Mouse (Mus musculus) 416B (cell line): ENCODE measurements around the gene Fbxw11.
"Not testable (repeated sequence)": the region's sequence is repeated elsewhere in the genome, so short reads cannot be mapped to it uniquely, and the experiment has no call there.

ENCODE experiments used
- DNase-seq: peaks from one replicate; pipeline ENCODE4 v3.0.0; 2011; ENCODE audit warnings: low read depth

Gene Fbxw11

DNA sequence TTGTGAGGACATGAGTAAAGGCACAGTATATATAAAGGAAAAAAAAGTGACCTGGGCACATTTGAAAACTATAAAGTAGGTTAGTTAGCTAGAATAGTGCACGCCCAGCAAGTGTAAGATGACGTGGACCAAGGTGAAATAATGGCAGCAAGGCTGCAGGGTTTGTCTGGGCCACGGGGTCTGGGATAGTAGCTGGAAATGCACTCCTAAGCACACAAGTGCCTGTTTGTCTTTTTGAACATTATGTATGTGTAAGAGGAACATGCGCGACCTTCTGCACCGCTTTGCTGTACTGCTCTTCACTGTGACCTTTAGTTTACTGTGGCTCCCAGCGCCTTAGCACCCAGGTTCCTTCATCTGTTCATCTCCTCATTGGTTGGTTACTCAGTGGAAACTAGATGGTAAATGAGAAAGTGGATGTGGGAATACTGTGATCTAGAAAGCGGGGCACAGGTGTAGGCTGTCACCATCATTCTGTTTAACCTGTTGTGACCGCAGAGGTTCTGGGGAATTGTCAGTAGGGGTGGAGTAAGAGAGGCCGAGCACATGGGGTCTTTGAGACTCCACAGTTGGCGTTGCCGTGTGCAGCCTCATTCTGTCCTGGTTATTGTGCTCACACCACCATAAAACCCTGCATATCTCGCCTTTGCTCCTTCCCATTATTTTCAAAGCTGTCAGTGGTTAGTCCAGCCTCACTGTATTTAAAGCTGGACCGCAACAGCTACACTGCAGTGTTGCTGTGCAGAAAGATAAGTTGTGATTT, 66.4 kb downstream of the Fbxw11 start:
- no peak for DNase-seq

DNA sequence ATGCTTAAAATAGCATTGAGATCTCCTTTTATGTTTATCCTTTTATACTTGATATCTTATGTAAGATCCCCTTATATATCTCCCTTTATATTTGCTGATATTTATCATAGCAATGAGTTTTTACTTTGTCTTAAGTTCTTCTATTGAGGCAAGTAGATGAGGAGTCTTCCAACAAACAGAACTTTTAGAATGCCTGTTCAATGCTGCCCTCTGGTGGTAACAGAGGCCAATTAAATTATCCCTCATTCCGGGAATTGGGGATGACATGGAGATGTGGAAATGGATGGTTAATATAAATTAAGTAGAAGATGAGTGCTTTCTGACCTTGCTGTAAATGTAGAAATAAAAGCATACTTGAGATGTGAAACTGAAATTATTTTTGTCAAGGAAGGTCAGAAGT, 67.0 kb downstream of the Fbxw11 start:
- DNase-seq: peak; percentile 69

DNA sequence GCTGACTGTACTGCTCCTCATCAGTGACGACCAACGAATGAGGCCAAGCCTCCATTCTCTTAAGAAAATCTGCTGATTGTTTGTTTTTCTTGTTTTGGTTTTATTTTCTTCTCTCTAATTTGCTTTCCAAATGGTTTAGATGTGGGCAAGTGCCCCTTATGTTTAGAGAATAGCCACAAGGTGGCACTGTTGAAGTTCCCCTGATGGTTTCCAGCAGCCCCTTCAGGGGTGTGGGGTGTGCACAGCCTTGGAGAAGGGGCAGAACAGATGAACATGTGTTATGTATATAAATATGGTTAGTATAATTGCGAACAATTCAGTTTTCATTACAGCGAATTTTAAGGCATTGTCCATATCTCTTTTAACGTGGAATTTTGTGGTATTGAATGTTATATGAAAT, 71.7 kb downstream of the Fbxw11 start:
- peak; percentile 38 for DNase-seq

DNA sequence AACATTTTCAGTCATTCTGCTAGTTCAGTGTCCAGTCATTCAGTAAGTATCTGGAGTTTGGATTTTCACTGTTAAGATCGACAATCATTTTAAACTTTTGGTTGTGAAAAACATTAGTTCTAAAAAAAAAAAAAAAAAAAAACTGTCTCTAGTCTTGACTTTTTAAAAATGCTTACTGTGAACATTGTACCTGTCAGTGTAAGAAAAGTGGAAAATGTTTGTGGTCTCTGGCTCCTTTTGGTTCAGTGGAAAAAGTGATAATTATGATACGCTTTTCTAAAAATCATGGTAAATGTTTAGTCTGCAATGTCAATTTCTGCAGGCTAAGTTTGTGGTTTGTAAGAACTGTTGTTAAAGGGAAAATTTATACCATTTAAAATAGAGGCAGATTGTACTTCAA, 72.4 kb downstream of the Fbxw11 start:
- no peak for DNase-seq

DNA sequence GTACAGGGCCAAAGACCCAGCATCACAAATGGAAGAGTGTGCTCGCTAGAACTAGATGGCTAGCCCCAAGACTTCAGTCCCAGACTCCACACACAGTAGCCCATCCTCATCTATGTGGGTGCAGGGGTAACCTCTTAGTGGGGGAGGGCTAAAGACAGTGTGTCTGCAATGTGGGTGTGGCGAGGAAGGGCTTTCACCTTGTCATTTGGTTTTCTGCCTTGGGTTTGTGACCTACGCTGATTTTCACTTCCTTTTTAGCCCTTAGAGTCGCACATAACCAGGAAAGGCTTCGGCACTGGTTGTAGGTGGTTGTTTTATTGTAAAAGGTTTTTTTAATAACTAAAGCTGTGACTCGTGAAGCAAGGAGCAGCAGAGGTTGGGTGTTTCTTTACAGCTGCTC, 73.0 kb downstream of the Fbxw11 start:
- DNase-seq: no peak

DNA sequence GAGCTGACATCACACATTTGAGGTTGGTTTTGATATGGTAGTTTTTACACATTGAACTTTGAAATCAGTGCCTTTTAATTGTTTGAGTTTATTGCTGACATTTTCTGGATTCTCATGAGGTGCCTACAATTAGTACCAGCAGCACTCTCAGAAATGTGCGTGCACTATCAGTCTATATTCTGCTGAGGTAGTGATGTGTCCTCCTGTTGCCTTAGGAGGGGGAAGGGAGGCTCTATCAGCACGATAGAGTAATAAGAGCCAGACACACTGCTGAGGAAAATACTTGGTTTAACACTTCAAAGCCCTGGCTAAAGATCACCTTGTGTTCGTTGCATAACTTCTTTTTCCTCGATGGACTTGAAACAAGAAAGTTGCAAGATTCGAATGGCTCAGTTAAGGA, 73.4 kb downstream of the Fbxw11 start:
- DNase-seq: no peak

DNA sequence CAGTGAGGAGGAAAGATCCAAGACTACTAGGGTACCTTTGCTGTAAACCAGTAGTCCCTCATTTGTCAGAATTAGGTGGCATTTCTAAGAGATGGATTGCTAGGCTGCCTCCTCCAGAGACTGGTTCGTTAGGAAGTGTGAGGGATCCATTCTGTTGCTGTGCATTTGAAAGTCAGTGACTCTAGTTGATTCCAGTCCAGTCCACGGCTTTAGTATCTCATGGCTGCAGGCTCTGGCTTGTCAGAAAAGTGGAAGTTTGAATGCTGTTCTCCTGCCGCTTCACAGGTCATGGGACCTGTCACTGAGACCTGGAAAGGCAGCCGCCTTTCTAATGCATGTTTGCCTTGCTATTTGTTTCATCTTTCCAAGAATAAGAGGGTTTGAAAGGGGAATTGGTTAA, 74.4 kb downstream of the Fbxw11 start:
- DNase-seq: no peak

DNA sequence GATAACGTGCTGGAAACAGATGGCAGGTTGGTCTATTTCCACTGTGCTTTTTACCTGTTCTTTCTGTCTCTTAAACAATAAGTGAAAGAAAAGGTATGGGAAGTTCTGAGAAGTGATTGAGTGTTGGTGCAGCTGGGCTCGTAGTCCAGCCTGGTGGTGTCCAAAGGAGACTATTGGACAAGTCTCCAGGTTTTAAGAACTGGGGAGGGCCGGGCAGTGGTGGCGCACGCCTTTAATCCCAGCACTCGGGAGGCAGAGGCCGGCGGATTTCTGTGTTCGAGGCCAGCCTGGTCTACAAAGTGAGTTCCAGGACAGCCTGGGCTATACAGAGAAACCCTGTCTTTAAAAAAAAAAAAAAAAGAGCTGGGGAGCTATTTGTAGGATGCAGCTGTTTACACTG, 75.2 kb downstream of the Fbxw11 start:
- DNase-seq: not testable (repeated sequence)

DNA sequence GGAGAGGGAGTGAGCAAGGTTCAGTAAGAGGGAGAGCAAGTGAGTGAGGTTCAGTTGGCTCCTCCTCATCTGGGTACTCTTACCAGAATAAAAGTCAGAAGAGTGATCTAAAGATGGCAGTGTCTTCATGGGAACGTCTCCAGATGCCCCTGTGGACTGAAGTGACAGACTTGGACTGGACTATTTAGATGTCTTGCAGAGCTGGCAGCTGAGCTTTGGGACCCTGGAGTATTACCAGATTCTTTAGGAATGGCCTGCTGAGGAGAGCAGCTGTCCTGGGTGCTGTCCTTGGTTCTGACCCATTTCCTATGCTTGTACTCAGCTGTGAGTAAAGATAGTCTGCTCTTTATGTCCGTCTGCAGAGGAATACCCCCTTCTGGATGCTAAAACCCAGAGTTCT, 75.8 kb downstream of the Fbxw11 start:
- DNase-seq: peak; percentile 34

DNA sequence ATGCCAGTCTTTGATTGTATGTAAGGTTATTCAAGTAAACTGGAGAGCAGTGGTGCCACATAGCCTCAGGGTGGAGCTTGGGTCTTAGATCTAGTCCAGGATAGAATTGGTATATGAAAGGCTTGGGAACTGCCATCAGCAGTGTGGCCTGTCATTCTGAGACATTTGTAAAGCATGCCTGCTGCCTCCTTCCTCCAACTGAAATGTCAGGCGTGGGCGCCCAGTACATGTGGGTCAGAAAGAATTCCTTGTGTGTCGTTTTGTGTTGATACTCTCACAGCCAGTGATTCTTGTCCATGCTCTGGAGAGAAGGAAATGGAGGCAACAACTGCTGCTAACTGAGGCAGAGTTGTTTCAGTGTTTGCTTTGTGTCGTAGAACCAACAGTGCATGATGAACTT, 76.5 kb downstream of the Fbxw11 start:
- DNase-seq: no peak

DNA sequence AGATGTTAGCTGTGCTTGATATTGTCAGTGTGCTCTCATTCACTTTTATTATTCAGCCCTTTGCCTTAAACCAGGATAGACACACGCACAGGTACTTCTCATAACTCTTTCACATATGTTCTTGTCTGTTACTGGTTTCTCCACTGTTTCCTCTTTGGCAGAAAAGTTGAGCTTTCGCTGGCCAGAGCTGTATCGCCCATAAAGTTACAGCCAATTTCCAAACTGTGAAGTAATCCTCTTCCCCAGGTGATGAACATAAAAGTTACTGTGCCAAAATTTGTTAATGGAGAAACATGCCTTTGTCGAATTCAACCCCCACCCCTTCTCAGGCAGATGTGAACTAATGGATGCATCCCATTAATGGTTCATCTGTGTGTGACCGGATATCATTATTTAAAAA, 80.1 kb downstream of the Fbxw11 start:
- no peak for DNase-seq

DNA sequence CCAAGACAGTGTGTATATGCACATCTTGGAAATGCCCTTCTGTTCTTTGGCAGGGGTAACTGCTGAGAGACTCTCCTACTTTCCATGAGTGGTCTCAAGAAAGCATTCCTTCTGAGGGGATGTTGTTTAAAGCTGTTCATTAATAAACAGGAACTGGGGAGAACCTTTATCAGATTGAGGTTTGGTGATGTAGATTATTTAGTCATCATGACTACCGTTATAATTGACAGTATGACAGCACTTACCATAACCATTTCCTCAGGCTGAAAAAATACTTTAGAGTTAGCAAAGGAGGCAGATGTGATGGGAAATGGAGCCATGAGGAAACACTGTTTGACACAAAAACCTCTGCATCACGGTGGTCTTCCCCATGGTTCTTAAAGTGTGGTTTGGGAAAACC, 80.8 kb downstream of the Fbxw11 start:
- DNase-seq: peak; percentile 66

DNA sequence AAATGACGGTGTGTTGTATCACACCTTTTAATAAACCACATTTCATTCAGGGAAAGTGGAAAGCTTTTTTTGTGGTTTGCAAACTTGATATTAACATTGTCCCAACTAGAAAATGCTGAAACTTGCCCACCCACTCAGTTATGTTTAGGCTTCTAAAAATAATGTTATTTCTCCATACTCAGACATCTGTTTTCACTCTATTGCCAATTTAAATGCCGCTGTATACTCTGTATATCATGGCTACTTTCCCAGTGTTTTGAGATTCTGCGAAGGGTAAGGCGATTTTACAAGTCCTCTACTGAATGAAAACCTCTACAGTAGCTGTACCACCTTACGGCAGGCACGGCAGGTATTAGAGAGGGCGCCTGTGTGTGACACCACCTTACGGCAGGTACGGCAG, 82.6 kb downstream of the Fbxw11 start:
- DNase-seq: no peak

DNA sequence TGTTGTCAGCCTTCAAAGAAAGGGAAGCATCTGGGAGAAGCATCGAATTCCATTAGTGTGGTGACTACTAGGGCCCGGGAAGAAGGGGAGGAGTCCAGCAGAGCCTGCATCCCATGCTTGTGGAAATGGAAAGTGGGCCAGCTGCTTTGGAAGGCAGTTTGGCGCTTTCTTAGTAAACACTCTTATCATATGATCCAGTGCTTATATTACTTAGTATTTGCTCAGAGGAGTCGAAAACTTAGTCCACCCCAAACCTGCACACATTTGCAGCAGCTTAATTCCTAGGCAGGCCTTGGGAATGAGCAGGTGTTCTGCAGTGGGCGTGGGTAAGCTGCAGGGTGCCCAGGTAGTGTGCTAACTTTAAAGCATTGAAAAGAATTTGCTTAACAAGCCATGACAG, 89.9 kb downstream of the Fbxw11 start:
- no peak for DNase-seq

DNA sequence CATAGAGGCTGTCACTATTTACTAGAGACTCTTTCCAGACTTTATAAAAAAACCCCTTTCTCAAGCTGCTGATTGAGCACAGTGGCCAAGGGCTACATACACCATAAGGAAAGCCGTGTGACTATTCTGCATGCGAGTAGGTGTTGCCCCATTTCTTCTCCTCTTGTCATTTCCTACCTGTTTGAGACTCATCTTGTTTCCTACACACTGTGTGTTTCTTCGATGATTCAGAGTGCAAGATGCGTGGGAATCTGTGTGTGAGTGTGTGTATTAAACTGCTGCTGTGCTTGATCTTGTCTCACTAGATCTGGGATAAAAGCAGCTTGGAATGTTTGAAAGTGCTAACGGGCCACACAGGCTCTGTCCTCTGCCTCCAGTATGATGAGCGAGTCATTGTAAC, 90.7 kb downstream of the Fbxw11 start:
- DNase-seq: no peak

DNA sequence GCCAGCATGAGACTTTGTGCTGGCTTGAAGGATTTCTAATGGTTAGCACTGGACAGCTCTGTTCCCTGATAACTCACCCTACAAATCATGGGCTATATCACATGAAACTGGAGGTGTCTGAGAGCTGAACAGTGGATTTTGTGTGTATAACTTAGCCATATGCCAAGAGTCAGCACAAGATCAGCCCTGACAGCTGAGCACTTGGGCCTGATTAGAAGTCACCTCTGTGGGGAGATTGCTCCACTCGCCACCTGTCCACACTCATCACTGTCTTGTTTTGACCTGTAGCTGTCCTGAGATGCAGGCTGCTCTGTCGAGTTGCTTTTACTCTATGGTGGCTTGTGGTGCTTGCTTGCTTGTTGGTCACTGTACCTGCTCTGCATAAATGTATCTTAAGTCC, 93.8 kb downstream of the Fbxw11 start:
- DNase-seq: no peak

DNA sequence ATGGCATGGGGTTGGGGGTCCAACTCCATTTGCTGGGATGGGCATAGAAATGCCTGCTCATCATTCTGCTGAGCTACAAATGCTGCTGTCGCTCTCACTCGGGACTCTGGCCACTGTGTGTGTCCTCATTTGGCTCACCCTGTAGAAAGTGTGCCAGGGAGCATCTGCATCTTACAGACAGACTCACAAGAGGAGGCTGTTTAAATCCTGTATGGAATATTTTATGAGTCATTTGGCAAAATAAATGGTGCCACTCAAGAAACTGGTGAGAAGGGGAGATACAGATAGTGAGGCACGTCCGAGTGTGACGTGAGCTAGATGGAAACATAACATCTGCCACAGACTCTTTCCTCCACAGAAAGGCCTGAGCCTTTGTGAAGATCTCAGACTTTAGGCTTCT, 95.2 kb downstream of the Fbxw11 start:
- no peak for DNase-seq

DNA sequence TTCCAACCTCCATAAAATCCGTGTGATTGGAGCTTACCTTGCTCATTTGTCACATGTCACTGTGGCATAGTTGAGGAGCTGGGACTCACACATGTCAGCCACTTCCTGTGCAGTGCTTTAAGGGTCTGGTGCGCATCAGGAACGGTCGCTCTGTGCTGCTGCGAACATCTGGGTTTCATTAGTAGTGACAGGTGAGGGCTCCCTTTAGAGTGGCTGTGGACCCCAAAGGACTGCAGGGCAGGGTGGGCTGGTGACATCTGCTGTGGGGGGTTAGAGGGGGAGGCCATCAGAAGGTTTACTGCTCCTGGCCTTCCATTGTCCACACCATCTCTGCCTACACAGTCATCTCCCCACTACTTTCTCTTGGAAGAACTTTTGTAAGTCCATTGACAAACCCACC, 101.4 kb downstream of the Fbxw11 start:
- DNase-seq: no peak

DNA sequence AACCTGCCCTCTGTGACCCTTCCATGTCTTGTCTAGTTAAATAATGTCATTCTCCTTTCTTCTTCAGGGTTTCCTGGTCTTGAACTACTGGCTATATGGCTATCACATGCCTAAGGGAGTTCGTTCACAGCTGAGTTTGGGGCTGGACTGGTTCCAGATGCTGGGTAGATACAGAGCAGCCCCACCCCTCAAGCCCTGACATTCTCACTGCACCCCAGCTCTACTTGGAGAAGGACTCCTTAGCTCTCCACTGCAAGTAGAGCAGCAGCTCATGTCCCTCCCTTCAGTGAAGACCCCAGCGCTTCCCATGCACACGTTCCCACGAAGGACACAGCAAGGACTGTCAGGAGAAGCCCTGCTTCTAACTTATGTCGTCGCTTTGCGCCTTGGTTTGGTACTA, 101.9 kb downstream of the Fbxw11 start:
- DNase-seq: no peak

DNA sequence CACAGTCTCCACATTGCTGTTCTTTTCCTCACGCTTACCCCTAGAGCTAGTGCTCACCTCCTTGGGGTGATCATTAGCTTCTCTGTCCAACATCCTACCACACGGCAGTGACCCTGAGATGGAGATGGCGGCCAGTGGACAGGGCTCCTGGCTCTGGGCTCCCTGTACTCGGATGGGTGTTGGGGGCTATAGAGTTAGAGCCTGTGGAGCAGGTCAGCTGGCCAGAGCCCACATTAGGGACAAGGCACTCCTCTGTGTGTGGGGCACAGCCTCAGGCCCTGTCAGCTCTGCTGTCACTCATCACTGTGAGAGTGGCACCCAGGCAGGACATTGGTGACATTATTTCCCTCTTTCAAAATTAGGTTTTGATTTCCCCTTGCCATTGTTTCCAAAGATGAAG, 102.9 kb downstream of the Fbxw11 start:
- no peak for DNase-seq

DNA sequence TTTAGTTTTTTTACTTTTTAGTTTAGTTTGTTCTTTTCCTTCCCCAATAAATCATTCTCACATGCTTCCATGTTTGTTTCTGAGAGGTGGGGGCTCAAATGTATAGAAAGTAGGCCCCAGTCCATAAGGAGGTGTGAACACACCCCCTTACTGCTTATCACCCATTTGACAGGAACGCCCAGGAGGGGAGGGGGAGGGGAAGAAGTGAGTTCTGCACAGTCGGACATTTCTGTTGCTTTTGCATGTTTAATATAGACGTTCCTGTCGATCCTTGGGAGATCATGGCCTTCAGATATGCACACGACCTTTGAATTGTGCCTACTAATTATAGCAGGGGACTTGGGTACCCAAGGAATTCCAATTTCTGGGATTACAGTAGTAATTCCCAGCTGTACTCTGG, 103.5 kb downstream of the Fbxw11 start:
- DNase-seq: no peak

DNA sequence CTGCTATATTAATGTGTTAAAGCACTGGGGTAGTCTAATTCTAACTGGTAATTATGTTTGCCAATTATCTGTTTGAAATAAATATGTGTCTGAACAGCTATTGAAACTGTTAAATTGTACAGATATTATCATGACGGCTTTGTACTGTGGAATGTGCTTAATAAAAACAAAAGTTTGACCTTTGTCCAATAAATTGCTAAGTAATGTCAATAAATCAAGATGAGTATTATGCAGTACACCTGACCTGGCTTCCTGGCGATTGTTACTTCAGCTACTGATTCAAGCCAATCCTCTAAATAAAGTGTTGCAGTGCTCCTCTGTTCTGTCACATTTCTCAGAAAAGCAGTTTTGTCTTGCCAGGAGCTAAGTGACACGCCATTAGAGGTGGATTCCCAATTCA, 104.0 kb downstream of the Fbxw11 start:
- DNase-seq: no peak

DNA sequence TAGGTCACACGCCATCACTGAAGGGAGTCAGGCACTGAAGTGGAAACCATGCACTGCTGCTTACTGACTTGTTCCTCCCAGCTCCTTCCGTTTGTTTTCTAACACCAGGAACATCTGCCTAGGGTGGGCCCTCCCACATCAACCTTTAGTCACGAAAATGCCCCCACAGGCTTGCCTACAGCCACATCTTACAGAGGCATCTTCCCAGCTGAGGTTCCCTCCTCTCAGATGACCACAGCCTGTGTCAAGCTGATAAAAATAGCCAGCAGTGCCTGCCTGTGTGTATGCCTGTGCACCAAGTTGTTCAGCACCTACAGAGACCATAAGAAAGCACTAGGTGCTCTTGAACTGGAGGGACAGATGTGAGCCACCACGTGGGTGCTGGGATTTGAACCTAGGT, 106.3 kb downstream of the Fbxw11 start:
- DNase-seq: peak; percentile 64

DNA sequence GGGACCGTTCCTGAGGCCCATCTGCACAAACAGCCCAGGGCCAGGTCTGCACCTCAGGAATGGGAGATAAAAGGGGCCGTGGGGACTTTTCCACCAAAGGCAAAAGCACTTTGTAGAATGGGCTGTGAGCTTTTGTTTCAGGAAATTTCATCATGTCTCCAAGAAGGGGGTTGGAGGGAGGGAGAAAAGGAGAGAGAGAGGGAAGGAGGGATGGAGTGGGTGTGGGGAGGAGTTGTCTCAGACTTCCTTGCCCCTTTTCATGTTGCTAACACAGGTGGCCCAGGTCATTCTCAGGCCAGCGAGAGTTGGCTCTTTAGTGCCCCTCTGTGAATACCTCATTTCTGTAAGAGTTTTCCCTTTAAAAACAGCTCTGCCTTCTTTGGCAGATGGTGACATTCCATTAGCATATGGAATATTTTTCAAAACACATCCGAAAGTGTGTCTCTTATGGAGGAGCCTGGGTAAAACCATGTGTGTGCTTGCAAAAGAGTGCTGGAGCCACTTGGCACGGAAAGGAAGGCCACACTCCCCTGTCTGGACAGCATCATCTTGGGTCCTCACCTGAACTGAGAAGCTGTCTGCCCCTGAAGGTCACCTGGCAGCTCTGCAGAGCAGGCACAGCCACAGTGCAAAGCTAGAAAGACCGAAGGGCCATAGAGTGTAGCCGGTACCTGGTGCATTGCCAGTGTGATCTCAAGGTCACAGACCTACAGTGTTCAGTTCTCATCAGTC, 109.5 kb downstream of the Fbxw11 start:
- DNase-seq: peak; percentile 17
